Mouse (Mus musculus): ENCODE measurements at regions not wholly inside any gene's neighbourhood (a gene's known extent, or its start where the extent isn't known, plus 50 kb on each side); places are given as distances from the start of the nearest gene placed in this dataset.

- 76% methylated on average over 4 of the region's 5 CpGs for whole genome bisulfite sequencing (ENCODE audit: insufficient replicate concordance)
- no peak overlapping the region for H3K9ac ChIP-seq (ENCODE audit: low read depth, low read length)
- no peak for ATAC-seq (ENCODE audit: low read depth)
Observed at GRCm38 (mm10) chr13:70978547-70979307, 137.1 kb upstream of the Adamts16 start.

GRCm38 (mm10) chr13:70969596-70969995 lies 128.0 kb upstream of the Adamts16 start:
- H3K9ac ChIP-seq (ENCODE audit: low read depth, low read length): no peak overlapping the region
- H3K9me3 ChIP-seq (replicated peaks; ENCODE audit: control insufficient read depth, low read length): no peaks in the 10 kb centered on the region
- WGBS (ENCODE audit: insufficient replicate concordance): 66% methylated on average over 9 of the region's 9 CpGs
- H3K27ac ChIP-seq (ENCODE audit: low read length): no peak overlapping the region
- H3K4me1 ChIP-seq (ENCODE audit: control insufficient read depth, low read depth, low read length): no peaks in the 10 kb centered on the region
- no peaks in the 10 kb centered on the region for H3K27me3 ChIP-seq (ENCODE audit: control insufficient read depth, insufficient read depth, low read depth, low read length)
- H3K4me2 ChIP-seq (ENCODE audit: low read depth, low read length): no peak overlapping the region
- no peak for ATAC-seq (ENCODE audit: low read depth)
- H3K4me3 ChIP-seq (ENCODE audit: low read depth, low read length): no peak overlapping the region
- no peaks in the 10 kb centered on the region for H3K36me3 ChIP-seq (ENCODE audit: control insufficient read depth, insufficient read depth)

More at GRCm38 (mm10) chr13:70978547-70979307, 137.1 kb upstream of the Adamts16 start:
- Histone ChIP-seq H3K27ac (ENCODE audit: low read length) (no peak overlapping the region), H3K4me2 (ENCODE audit: low read depth, low read length) (no peak overlapping the region), H3K4me1 (ENCODE audit: control insufficient read depth, low read depth, low read length) (no peaks in the 10 kb centered on the region), H3K27me3 (ENCODE audit: control insufficient read depth, insufficient read depth, low read depth, low read length) (no peaks in the 10 kb centered on the region), H3K9me3 (replicated peaks; ENCODE audit: control insufficient read depth, low read length) (no peaks in the 10 kb centered on the region), H3K4me3 (ENCODE audit: low read depth, low read length) (no peak overlapping the region), H3K36me3 (ENCODE audit: control insufficient read depth, insufficient read depth) (no peaks in the 10 kb centered on the region)

GRCm38 (mm10) chr13:70967781-70968180 lies 126.2 kb upstream of the Adamts16 start:
- no peak overlapping the region for H3K4me2 ChIP-seq (ENCODE audit: low read depth, low read length)
- WGBS (ENCODE audit: insufficient replicate concordance): 46% methylated on average over 3 of the region's 3 CpGs
- no peak for ATAC-seq (ENCODE audit: low read depth)

GRCm38 (mm10) chr13:70963384-70963783 lies 121.8 kb upstream of the Adamts16 start:
- Histone ChIP-seq H3K4me3 (ENCODE audit: low read depth, low read length) (no peak overlapping the region), H3K4me2 (ENCODE audit: low read depth, low read length) (no peak overlapping the region), H3K36me3 (ENCODE audit: control insufficient read depth, insufficient read depth) (no peaks in the 10 kb centered on the region), H3K27ac (ENCODE audit: low read length) (no peak overlapping the region), H3K4me1 (ENCODE audit: control insufficient read depth, low read depth, low read length) (no peaks in the 10 kb centered on the region), H3K9me3 (replicated peaks; ENCODE audit: control insufficient read depth, low read length) (no peaks in the 10 kb centered on the region), H3K27me3 (ENCODE audit: control insufficient read depth, insufficient read depth, low read depth, low read length) (no peaks in the 10 kb centered on the region), H3K9ac (ENCODE audit: low read depth, low read length) (no peak overlapping the region)
- ATAC-seq (ENCODE audit: low read depth): no peak
- 53% methylated on average over 2 of the region's 2 CpGs for WGBS (ENCODE audit: insufficient replicate concordance)

More at GRCm38 (mm10) chr13:70967781-70968180, 126.2 kb upstream of the Adamts16 start:
- Histone ChIP-seq H3K27ac (ENCODE audit: low read length) (no peak overlapping the region), H3K27me3 (ENCODE audit: control insufficient read depth, insufficient read depth, low read depth, low read length) (no peaks in the 10 kb centered on the region), H3K4me3 (ENCODE audit: low read depth, low read length) (no peak overlapping the region), H3K4me1 (ENCODE audit: control insufficient read depth, low read depth, low read length) (no peaks in the 10 kb centered on the region), H3K36me3 (ENCODE audit: control insufficient read depth, insufficient read depth) (no peaks in the 10 kb centered on the region), H3K9me3 (replicated peaks; ENCODE audit: control insufficient read depth, low read length) (no peaks in the 10 kb centered on the region), H3K9ac (ENCODE audit: low read depth, low read length) (no peak overlapping the region)

- no peak for ATAC-seq (ENCODE audit: low read depth)
- Histone ChIP-seq H3K27me3 (ENCODE audit: control insufficient read depth, insufficient read depth, low read depth, low read length) (no peaks in the 10 kb centered on the region), H3K27ac (ENCODE audit: low read length) (no peak overlapping the region), H3K4me1 (ENCODE audit: control insufficient read depth, low read depth, low read length) (no peaks in the 10 kb centered on the region), H3K36me3 (ENCODE audit: control insufficient read depth, insufficient read depth) (no peaks in the 10 kb centered on the region), H3K9me3 (replicated peaks; ENCODE audit: control insufficient read depth, low read length) (no peaks in the 10 kb centered on the region), H3K4me3 (ENCODE audit: low read depth, low read length) (no peak overlapping the region), H3K9ac (ENCODE audit: low read depth, low read length) (no peak overlapping the region), H3K4me2 (ENCODE audit: low read depth, low read length) (no peak overlapping the region)
- WGBS (ENCODE audit: insufficient replicate concordance): 58% methylated on average over 7 of the region's 7 CpGs
Observed at GRCm38 (mm10) chr13:70934309-70935037, 92.9 kb upstream of the Adamts16 start.

- no peak overlapping the region for H3K4me3 ChIP-seq (ENCODE audit: low read depth, low read length)
- no peaks in the 10 kb centered on the region for H3K9me3 ChIP-seq (replicated peaks; ENCODE audit: control insufficient read depth, low read length)
- no peak for ATAC-seq (ENCODE audit: low read depth)
- no peaks in the 10 kb centered on the region for H3K27me3 ChIP-seq (ENCODE audit: control insufficient read depth, insufficient read depth, low read depth, low read length)
- H3K36me3 ChIP-seq (ENCODE audit: control insufficient read depth, insufficient read depth): no peaks in the 10 kb centered on the region
- no peaks in the 10 kb centered on the region for H3K4me1 ChIP-seq (ENCODE audit: control insufficient read depth, low read depth, low read length)
- H3K9ac ChIP-seq (ENCODE audit: low read depth, low read length): no peak overlapping the region
- no peak overlapping the region for H3K4me2 ChIP-seq (ENCODE audit: low read depth, low read length)
- 62% methylated on average over 1 of the region's 1 CpGs for WGBS (ENCODE audit: insufficient replicate concordance)
- no peak overlapping the region for H3K27ac ChIP-seq (ENCODE audit: low read length)
Observed at GRCm38 (mm10) chr13:70913834-70914233, 72.2 kb upstream of the Adamts16 start.

- no peak overlapping the region for H3K4me2 ChIP-seq (ENCODE audit: low read depth, low read length)
- H3K4me3 ChIP-seq (ENCODE audit: low read depth, low read length): no peak overlapping the region
- no peak overlapping the region for H3K27ac ChIP-seq (ENCODE audit: low read length)
- no peaks in the 10 kb centered on the region for H3K36me3 ChIP-seq (ENCODE audit: control insufficient read depth, insufficient read depth)
- H3K4me1 ChIP-seq (ENCODE audit: control insufficient read depth, low read depth, low read length): no peaks in the 10 kb centered on the region
- no peaks in the 10 kb centered on the region for H3K9me3 ChIP-seq (replicated peaks; ENCODE audit: control insufficient read depth, low read length)
- no peak for ATAC-seq (ENCODE audit: low read depth)
- no peaks in the 10 kb centered on the region for H3K27me3 ChIP-seq (ENCODE audit: control insufficient read depth, insufficient read depth, low read depth, low read length)
- no peak overlapping the region for H3K9ac ChIP-seq (ENCODE audit: low read depth, low read length)
Observed at GRCm38 (mm10) chr13:70910934-70911333, 69.3 kb upstream of the Adamts16 start.

GRCm38 (mm10) chr13:70904834-70905233 lies 63.2 kb upstream of the Adamts16 start:
- H3K36me3 ChIP-seq (ENCODE audit: control insufficient read depth, insufficient read depth): no peaks in the 10 kb centered on the region
- H3K27me3 ChIP-seq (ENCODE audit: control insufficient read depth, insufficient read depth, low read depth, low read length): no peaks in the 10 kb centered on the region
- no peak overlapping the region for H3K9ac ChIP-seq (ENCODE audit: low read depth, low read length)
- H3K4me3 ChIP-seq (ENCODE audit: low read depth, low read length): no peak overlapping the region
- no peak overlapping the region for H3K4me2 ChIP-seq (ENCODE audit: low read depth, low read length)
- H3K4me1 ChIP-seq (ENCODE audit: control insufficient read depth, low read depth, low read length): no peaks in the 10 kb centered on the region
- H3K9me3 ChIP-seq (replicated peaks; ENCODE audit: control insufficient read depth, low read length): no peaks in the 10 kb centered on the region
- H3K27ac ChIP-seq (ENCODE audit: low read length): no peak overlapping the region
- no peak for ATAC-seq (ENCODE audit: low read depth)

- no peaks in the 10 kb centered on the region for H3K9me3 ChIP-seq (replicated peaks; ENCODE audit: control insufficient read depth, low read length)
- no peaks in the 10 kb centered on the region for H3K36me3 ChIP-seq (ENCODE audit: control insufficient read depth, insufficient read depth)
- no peaks in the 10 kb centered on the region for H3K27me3 ChIP-seq (ENCODE audit: control insufficient read depth, insufficient read depth, low read depth, low read length)
- no peak overlapping the region for H3K27ac ChIP-seq (ENCODE audit: low read length)
- H3K9ac ChIP-seq (ENCODE audit: low read depth, low read length): no peak overlapping the region
- no peak for ATAC-seq (ENCODE audit: low read depth)
- H3K4me3 ChIP-seq (ENCODE audit: low read depth, low read length): no peak overlapping the region
- H3K4me2 ChIP-seq (ENCODE audit: low read depth, low read length): no peak overlapping the region
- WGBS (ENCODE audit: insufficient replicate concordance): 53% methylated on average over 8 of the region's 8 CpGs
- H3K4me1 ChIP-seq (ENCODE audit: control insufficient read depth, low read depth, low read length): no peaks in the 10 kb centered on the region
Observed at GRCm38 (mm10) chr13:70903831-70904230, 62.2 kb upstream of the Adamts16 start.
